Mouse (Mus musculus) megakaryocyte, embryonic 14.5 days (primary cell): ENCODE measurements around the gene Sema5b.

ENCODE experiments used
- FLI1 ChIP-seq: IDR thresholded peaks from 2 replicates; pipeline ENCODE4 v1.6.1; 2012; ENCODE audit warnings: low read length, inconsistent platforms, mixed read lengths
- GATA1 ChIP-seq: IDR thresholded peaks from 3 replicates; pipeline ENCODE4 v1.6.1; 2012; ENCODE audit warnings: mixed read lengths, low read length, inconsistent platforms, borderline replicate concordance

DNA sequence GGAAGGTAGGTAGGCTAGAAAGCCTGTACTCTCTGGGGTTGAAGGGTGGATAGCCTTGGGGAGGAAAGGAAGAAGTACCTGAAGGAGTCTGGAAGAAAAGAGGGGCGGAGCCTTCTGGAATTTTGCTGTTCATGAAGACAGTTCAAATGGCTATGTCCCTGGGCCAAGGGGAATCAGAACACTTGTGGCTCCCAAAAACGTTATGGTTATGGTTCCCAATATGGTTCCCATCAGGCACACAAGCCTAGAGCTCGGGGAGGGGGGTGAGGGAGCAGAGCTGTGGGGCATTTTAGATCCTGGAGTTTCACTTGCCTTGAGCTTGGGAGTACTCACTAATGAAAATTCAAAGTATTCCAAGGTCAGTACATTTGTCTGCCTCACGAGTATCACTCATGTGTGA, 123.9 kb downstream of the Sema5b start:
- no peak for TF ChIP-seq GATA1
- TF ChIP-seq FLI1: no peak
